Mouse (Mus musculus): ENCODE measurements around the gene Ptprb. TPM values are rescaled to one million over a fixed set of nuclear protein-coding genes. Genes with fewer than 3 reads are reported as not detected.

Ptprb gene
- total RNA-seq, 2 experiments from 2014 or later = 17.0 to 19.8 TPM

DNA sequence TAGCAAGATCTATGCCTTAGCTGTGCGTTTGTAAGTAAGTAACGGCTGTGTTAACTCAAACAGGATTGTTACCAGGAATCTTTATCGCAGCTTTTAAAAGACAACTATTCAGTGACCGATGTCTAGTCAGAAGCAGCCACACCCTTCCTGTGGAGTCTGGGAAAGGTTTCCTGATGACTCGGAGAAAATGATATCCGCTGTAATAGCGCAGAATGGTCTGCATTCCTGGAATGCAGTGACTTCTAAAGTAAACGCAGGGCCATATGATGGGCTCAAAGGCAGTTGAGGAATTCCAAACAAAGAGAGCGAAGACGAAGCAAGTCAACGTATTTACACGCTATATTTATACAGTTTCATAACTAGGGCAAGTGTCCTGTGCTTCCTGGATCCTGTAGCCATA, 22.5 kb downstream of the Ptprb start:
- intact Hi-C loops (cut with DNase I) = no loop called here
- no peak for TF ChIP-seq CTCF (IDR thresholded peaks at IDR 0.05)
- Histone ChIP-seq H3K4me3 (no peak overlapping the region), H3K27ac (no peak overlapping the region)
- DNase-seq (ENCODE audit: extremely low spot score in 1 of 2, low spot score in 2 of 2) = no peak

- TF ChIP-seq CTCF (IDR thresholded peaks at IDR 0.05) = no peak
- intact Hi-C loops (cut with DNase I) = no loop called here
Observed at GRCm38 (mm10) chr10:116300824-116301223, 25.5 kb downstream of the Ptprb start.

GRCm38 (mm10) chr10:116301258-116301657, 25.9 kb downstream of the Ptprb start:
- intact Hi-C loops (cut with DNase I) = no loop called here
- no peak; the same call in 1 of the 2 replicates for TF ChIP-seq CTCF (IDR thresholded peaks at IDR 0.05)
- peak in 1 of 2 experiments; percentile 15 for DNase-seq (ENCODE audit: extremely low spot score in 1 of 2, low spot score in 2 of 2)
- peak overlapping the region; percentile 47 for H3K4me3 ChIP-seq
- peak overlapping the region; percentile 41 for H3K27ac ChIP-seq

More at GRCm38 (mm10) chr10:116300824-116301223, 25.5 kb downstream of the Ptprb start:
- H3K27ac ChIP-seq = no peak overlapping the region
- DNase-seq (ENCODE audit: extremely low spot score in 1 of 2, low spot score in 2 of 2) = no peak
- peak overlapping the region; percentile 47 for H3K4me3 ChIP-seq

DNA sequence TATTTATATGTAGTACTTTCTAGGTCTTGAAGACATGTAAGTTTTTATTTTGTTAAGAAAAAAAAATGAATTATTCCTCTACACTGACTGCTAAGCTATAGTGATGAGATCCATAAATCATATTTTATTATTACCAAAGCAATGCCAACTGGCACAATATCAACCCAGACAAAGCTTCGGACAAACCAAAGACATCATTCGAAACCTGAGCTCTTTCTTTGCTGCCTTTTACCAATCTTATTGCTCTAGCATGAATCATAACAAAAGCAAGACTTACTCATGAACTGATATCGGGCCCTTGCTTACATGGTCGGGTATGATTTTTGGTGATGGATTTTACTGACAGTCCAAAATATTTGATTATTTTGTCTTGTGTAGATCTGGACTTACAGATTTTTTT, 29.0 kb downstream of the Ptprb start:
- TF ChIP-seq CTCF (IDR thresholded peaks at IDR 0.05) = no peak
- H3K27ac ChIP-seq = no peak overlapping the region; the same call in 1 of the 2 replicates
- intact Hi-C loops (cut with DNase I) = no loop called here
- DNase-seq (ENCODE audit: extremely low spot score in 1 of 2, low spot score in 2 of 2) = no peak
- H3K4me3 ChIP-seq = peak overlapping the region; percentile 27; the same call in 1 of the 2 replicates

- Histone ChIP-seq H3K27ac (no peak overlapping the region), H3K4me3 (no peak overlapping the region)
- TF ChIP-seq CTCF (IDR thresholded peaks at IDR 0.05) = no peak
- intact Hi-C loops (cut with DNase I) = no loop called here
- DNase-seq (ENCODE audit: extremely low spot score in 1 of 2, low spot score in 2 of 2) = no peak
Observed at GRCm38 (mm10) chr10:116309460-116309859, 34.1 kb downstream of the Ptprb start.

DNA sequence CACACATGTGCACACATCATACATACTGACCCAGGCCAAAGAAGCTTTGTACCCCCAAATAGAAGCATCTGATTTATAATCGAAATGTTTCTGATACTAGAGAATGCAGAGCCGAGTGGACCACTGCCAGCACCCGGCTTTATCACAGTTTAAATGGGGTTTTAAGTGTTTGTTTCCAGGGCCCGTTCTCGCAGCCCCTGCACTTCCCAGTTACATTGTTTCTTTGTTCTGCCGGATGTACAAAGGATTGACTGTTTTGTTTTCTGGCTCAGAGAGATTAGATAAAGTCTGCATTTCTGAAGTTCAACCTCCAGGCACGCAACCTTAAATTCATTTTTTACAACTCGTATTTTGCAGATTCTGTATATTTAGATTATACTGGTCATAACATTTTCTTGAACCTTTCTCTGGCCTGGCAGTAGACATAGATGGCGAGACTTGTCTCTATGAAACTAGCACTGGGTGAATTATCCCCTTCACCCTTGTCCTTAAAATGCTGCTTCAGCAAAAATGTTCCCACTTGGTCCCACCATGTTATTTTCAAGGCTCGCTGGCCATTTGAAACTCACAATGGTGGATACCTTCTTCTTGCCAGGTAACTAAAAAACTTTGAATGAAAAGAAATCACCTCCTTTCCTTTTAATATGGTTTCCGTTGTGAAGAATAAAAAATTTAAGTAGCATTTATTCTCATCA, 35.3 kb downstream of the Ptprb start:
- no peak for TF ChIP-seq CTCF (IDR thresholded peaks at IDR 0.05)
- DNase-seq (ENCODE audit: extremely low spot score in 1 of 2, low spot score in 2 of 2) = no peak
- no peak overlapping the region for H3K27ac ChIP-seq
- intact Hi-C loops (cut with DNase I) = loop anchor here (10.0 kb wide), 2 partner anchors 216 to 386 kb away; no protein-coding TSS in a partner anchor
- no peak overlapping the region for H3K4me3 ChIP-seq

DNA sequence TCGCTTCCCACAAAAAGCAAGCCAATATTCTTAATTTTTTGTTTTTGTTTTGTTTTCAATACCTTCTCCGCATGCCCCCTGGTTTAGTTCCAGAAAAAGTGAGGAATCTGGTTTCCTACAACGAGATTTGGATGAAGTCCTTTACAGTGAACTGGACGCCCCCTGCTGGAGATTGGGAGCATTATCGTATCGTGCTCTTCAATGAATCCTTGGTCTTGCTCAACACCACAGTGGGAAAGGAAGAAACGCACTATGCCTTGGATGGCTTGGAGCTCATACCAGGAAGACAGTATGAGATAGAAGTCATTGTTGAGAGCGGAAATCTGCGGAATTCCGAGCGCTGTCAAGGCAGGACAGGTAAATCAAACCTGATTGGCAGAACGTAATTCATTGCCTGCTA, 43.9 kb downstream of the Ptprb start:
- intact Hi-C loops (cut with DNase I) = loop anchor here (1.0 to 10.0 kb wide), 3 partner anchors 111 to 394 kb away; no protein-coding TSS in a partner anchor
- H3K4me3 ChIP-seq = no peak overlapping the region

GRCm38 (mm10) chr10:116329086-116329485, 53.8 kb downstream of the Ptprb start:
- TF ChIP-seq CTCF (IDR thresholded peaks at IDR 0.05) = no peak
- Histone ChIP-seq H3K27ac (no peak overlapping the region), H3K4me3 (no peak overlapping the region)
- DNase-seq (ENCODE audit: extremely low spot score in 1 of 2, low spot score in 2 of 2) = no peak
- intact Hi-C loops (cut with DNase I) = no loop called here

More for the DNA sequence above, 43.9 kb downstream of the Ptprb start:
- TF ChIP-seq CTCF (IDR thresholded peaks at IDR 0.05) = peak; percentile 93
- DNase-seq (ENCODE audit: extremely low spot score in 1 of 2, low spot score in 2 of 2) = peak; percentile 78 to 80
- no peak overlapping the region for H3K27ac ChIP-seq

DNA sequence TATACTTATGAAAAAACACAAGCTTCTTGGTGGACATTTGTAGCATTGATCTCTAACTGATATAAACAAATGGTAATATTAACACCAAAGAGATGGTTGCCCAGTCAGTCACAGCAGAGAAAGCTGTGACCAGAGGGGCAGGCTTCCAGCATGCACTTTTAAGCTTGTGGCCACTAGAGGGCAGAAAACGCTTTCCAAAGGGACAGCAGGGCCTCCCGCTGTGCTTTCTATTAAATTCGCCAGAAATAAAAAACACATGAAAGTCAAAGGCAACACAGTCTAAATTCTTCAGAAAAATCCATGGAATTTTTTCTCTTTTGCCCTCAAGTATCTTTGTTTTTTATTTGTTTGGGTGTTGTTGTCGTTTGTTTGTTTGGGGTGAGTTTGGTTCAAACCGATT, 55.1 kb downstream of the Ptprb start:
- no peak overlapping the region for H3K27ac ChIP-seq
- TF ChIP-seq CTCF (IDR thresholded peaks at IDR 0.05) = peak; percentile 94
- H3K4me3 ChIP-seq = no peak overlapping the region

DNA sequence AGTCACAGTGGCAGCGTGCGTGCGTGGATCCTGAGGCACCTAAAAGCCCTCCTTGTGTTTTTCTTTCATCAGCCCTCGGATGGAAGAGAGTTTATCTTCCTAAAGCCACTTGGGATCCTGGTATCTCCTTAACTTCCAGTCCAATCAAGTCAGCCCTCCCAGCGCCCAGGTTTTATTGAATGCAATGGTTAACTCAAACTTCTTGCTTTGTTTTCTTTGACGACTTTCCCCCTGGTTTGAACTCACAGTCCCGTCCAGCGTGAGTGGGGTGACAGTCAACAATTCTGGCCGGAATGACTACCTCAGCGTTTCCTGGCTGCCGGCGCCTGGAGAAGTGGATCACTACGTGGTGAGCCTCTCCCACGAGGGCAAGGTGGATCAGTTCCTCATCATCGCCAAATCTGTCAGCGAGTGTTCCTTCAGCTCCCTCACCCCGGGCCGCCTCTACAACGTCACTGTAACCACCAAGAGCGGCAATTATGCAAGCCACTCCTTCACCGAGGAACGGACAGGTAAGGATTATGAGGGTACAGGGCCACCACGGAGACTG, 55.7 kb downstream of the Ptprb start:
- Histone ChIP-seq H3K27ac (no peak overlapping the region), H3K4me3 (no peak overlapping the region)
- TF ChIP-seq CTCF (IDR thresholded peaks at IDR 0.05) = no peak
- intact Hi-C loops (cut with DNase I) = loop anchor here (2.0 to 5.0 kb wide), 4 partner anchors 144 to 562 kb away; partner anchors contain the start of gene Cnot2
- DNase-seq (ENCODE audit: extremely low spot score in 1 of 2, low spot score in 2 of 2) = no peak

More for the DNA sequence above, 55.1 kb downstream of the Ptprb start:
- intact Hi-C loops (cut with DNase I) = loop anchor here (2.0 to 5.0 kb wide), 4 partner anchors 144 to 562 kb away; partner anchors contain the start of gene Cnot2
- DNase-seq (ENCODE audit: extremely low spot score in 1 of 2, low spot score in 2 of 2) = peak; percentile 65 to 73

DNA sequence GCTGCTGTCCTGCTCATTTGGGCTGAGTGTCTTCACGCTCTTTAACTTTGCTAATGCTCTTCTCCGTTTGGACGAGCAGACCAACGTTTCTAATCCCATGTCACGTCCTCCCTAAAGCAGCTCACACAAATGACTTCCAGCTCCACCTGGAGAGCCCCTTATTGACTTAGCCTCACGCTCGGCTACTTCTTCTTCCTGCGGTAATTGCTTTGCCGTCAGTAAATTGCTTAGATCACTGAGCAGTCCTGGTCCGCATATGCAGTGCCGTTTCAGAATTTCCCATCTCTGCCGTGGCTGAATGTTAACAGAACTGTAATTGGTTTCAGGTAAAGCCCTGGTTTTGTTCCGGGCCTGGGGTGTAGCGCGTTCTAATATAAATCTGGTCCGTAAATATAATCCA, 58.3 kb downstream of the Ptprb start:
- TF ChIP-seq CTCF (IDR thresholded peaks at IDR 0.05) = no peak
- no peak for DNase-seq (ENCODE audit: extremely low spot score in 1 of 2, low spot score in 2 of 2)
- intact Hi-C loops (cut with DNase I) = loop anchor here (5.0 kb wide), 1 partner anchor 249 kb away; the partner anchor contains the start of gene Cnot2

GRCm38 (mm10) chr10:116334120-116334519, 58.8 kb downstream of the Ptprb start:
- no peak for DNase-seq (ENCODE audit: extremely low spot score in 1 of 2, low spot score in 2 of 2)
- no peak overlapping the region for H3K4me3 ChIP-seq
- no peak for TF ChIP-seq CTCF (IDR thresholded peaks at IDR 0.05)
- intact Hi-C loops (cut with DNase I) = loop anchor here (5.0 kb wide), 1 partner anchor 248 kb away; the partner anchor contains the start of gene Cnot2
- no peak overlapping the region for H3K27ac ChIP-seq

More for the DNA sequence above, 58.3 kb downstream of the Ptprb start:
- Histone ChIP-seq H3K27ac (no peak overlapping the region), H3K4me3 (no peak overlapping the region)

All from left cerebral cortex, adult 2 months (tissue).